Mouse (Mus musculus): ENCODE measurements at regions not wholly inside any gene's neighbourhood (a gene's known extent, or its start where the extent isn't known, plus 50 kb on each side); places are given as distances from the start of the nearest gene placed in this dataset.

GRCm38 (mm10) chr13:70227167-70227566, 410.3 kb downstream of the Ice1 start:
- TF ChIP-seq EP300 (IDR thresholded peaks at IDR 0.05; ENCODE audit: insufficient read depth, low read depth, low read length) (no peak), POLR2A (IDR thresholded peaks at IDR 0.05; ENCODE audit: insufficient read depth, low read length) (no peak)

Data from ES-Bruce4 (cell line).